Mouse (Mus musculus): Measurements from ENCODE around the gene Zscan22. TPM values are rescaled to one million over a fixed set of nuclear protein-coding genes. Genes with fewer than 3 reads are reported as not detected.
"Not testable (repeated sequence)": the region's sequence is repeated elsewhere in the genome, so short reads cannot be mapped to it uniquely, and the experiment has no call there.

Zscan22 gene
- polyA plus RNA-seq, 1 experiment from 2014 or later, result 13.8 TPM

DNA sequence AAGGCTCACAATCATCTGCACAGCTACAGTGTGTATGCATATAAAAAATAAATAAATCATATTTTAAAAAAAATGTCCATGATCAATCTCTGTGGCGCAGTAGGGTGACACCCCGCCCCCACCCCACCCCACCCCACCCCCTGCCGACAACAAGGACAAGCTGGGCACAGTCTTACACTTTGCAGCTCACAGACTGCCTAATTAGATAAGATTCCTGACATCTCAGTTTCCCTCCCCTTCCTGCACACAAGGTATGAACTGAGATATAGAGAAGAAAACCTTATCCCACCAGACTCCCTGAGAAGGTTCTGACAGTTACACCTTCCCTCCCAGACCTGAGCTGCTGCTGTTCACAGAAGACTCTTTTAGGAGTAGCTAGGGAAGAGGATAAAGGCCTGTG lies 37.2 kb downstream of the Zscan22 start:
- no peaks in the 10 kb centered on the region for H3K36me3 ChIP-seq
- WGBS, result 72% methylated on average over 3 of the region's 3 CpGs
- no peak overlapping the region for H3K4me3 ChIP-seq

DNA sequence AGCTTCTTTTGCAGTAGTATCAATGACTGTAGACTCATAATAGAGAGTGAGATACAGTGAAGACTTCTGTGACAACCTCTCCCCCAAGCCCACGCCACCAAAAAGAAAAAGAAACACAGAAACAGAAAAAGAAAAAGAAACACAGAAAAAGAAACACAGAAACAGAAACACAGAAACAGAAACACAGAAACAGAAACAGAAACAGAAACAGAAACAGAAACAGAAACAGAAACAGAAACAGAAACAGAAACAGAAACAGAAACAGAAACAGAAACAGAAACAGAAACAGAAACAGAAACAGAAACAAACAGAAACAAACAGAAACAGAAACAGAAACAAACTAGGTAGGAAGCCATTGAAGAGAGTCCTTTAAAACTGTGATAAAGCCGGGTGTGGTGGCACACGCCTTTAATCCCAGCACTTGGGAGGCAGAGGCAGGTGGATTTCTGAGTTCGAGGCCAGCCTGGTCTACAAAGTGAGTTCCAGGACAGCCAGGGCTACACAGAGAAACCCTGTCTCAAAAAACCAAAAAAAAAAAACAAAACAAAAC lies 39.7 kb downstream of the Zscan22 start:
- not testable (repeated sequence) for H3K36me3 ChIP-seq; H3K4me1 ChIP-seq; H3K4me3 ChIP-seq; H3K27me3 ChIP-seq; H3K9me3 ChIP-seq; H3K27ac ChIP-seq (replicated peaks); ATAC-seq (replicated peaks); H3K9ac ChIP-seq (replicated peaks); H3K4me2 ChIP-seq (replicated peaks)
- 77% methylated on average over 4 of the region's 4 CpGs for WGBS

More for the DNA sequence above, 37.2 kb downstream of the Zscan22 start:
- Histone ChIP-seq H3K9me3 (no peaks in the 10 kb centered on the region), H3K27ac (replicated peaks) (no peak overlapping the region), H3K4me2 (replicated peaks) (no peak overlapping the region), H3K9ac (replicated peaks) (no peak overlapping the region), H3K4me1 (no peaks in the 10 kb centered on the region), H3K27me3 (no peaks in the 10 kb centered on the region)
- ATAC-seq (replicated peaks), result no peak

DNA sequence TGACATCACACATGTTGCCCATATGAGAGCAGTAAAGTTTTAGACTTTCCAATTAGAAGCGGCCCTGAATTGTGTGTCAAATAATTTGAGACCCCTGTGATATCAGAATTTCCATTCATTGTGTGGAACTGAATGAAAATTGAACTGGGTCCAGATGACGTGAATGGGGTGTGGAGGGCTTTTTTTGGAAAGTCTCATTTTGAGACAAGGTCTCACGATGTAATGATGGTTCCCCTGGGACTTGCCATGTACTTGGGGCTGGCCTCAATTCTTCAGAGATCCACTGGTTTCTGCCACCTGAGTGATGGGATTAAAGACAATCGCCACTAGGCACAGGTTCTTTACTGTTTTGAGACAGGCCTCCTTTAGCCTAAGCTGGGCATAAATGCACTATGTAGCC lies 43.0 kb downstream of the Zscan22 start:
- no peak for ATAC-seq (replicated peaks)
- WGBS, result 81% methylated on average over 4 of the region's 4 CpGs
- no peaks in the 10 kb centered on the region for H3K4me1 ChIP-seq
- no peak overlapping the region for H3K9ac ChIP-seq (replicated peaks)
- H3K27me3 ChIP-seq, result no peaks in the 10 kb centered on the region
- H3K27ac ChIP-seq (replicated peaks), result no peak overlapping the region
- H3K4me3 ChIP-seq, result no peak overlapping the region
- no peaks in the 10 kb centered on the region for H3K36me3 ChIP-seq
- H3K9me3 ChIP-seq, result no peaks in the 10 kb centered on the region
- H3K4me2 ChIP-seq (replicated peaks), result no peak overlapping the region

- no peaks in the 10 kb centered on the region for H3K27me3 ChIP-seq
- no peak for ATAC-seq (replicated peaks)
- H3K4me2 ChIP-seq (replicated peaks), result no peak overlapping the region
- no peak overlapping the region for H3K4me3 ChIP-seq
- H3K9me3 ChIP-seq, result no peaks in the 10 kb centered on the region
- H3K9ac ChIP-seq (replicated peaks), result no peak overlapping the region
- H3K36me3 ChIP-seq, result no peaks in the 10 kb centered on the region
- no peaks in the 10 kb centered on the region for H3K4me1 ChIP-seq
- H3K27ac ChIP-seq (replicated peaks), result no peak overlapping the region
These were observed 45.9 kb downstream of the Zscan22 start for GRCm38 (mm10) chr7:12943488-12943887.

GRCm38 (mm10) chr7:12949032-12949871 lies 51.6 kb downstream of the Zscan22 start:
- H3K36me3 ChIP-seq, result no peaks in the 10 kb centered on the region
- ATAC-seq (replicated peaks), result peak; percentile 98
- 9% methylated on average over 35 of the region's 35 CpGs for WGBS
- peaks cover 13% of the 10 kb centered on the region for H3K4me1 ChIP-seq
- H3K4me2 ChIP-seq (replicated peaks), result peak overlapping the region; percentile 81
- H3K9ac ChIP-seq (replicated peaks), result peak overlapping the region; percentile 66
- peak overlapping the region; percentile 94 for H3K27ac ChIP-seq (replicated peaks)
- peak overlapping the region; percentile 45 for H3K4me3 ChIP-seq
- no peaks in the 10 kb centered on the region for H3K27me3 ChIP-seq
- no peaks in the 10 kb centered on the region for H3K9me3 ChIP-seq

DNA sequence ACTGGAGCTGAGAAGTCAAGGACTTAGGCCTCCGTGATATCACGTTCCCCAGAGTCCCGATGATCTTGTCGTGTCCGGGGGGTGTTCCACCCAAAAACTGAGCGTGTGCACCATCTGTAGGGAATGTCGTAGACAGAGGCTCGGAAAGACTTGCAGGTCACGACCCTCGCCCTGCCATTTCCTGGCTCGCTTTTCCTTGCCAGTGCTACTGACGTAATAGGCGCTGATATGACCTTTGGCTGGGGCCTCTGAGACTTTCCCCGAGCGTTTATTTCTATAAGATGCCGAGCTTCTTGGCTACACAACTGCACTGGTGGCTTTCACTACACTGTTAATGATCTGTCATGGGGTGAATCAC lies 52.2 kb downstream of the Zscan22 start:
- peaks cover 13% of the 10 kb centered on the region for H3K4me1 ChIP-seq
- H3K4me2 ChIP-seq (replicated peaks), result peak overlapping the region; percentile 81
- H3K4me3 ChIP-seq, result peak overlapping the region; percentile 45
- no peaks in the 10 kb centered on the region for H3K27me3 ChIP-seq
- H3K9me3 ChIP-seq, result no peaks in the 10 kb centered on the region
- H3K27ac ChIP-seq (replicated peaks), result peak overlapping the region; percentile 94
- peak overlapping the region; percentile 66 for H3K9ac ChIP-seq (replicated peaks)
- ATAC-seq (replicated peaks), result peak; percentile 21
- 11% methylated on average over 16 of the region's 16 CpGs for WGBS
- H3K36me3 ChIP-seq, result no peaks in the 10 kb centered on the region

GRCm38 (mm10) chr7:12954896-12955295 lies 57.3 kb downstream of the Zscan22 start:
- Histone ChIP-seq H3K4me1 (peaks cover 7% of the 10 kb centered on the region), H3K9me3 (no peaks in the 10 kb centered on the region), H3K27me3 (no peaks in the 10 kb centered on the region), H3K9ac (replicated peaks) (no peak overlapping the region), H3K27ac (replicated peaks) (no peak overlapping the region), H3K4me3 (no peak overlapping the region), H3K4me2 (replicated peaks) (no peak overlapping the region), H3K36me3 (no peaks in the 10 kb centered on the region)
- no peak for ATAC-seq (replicated peaks)
- 59% methylated on average over 3 of the region's 3 CpGs for WGBS

GRCm38 (mm10) chr7:12957511-12957910 lies 59.9 kb downstream of the Zscan22 start:
- no peaks in the 10 kb centered on the region for H3K9me3 ChIP-seq
- H3K27ac ChIP-seq (replicated peaks), result no peak overlapping the region
- H3K4me1 ChIP-seq, result no peaks in the 10 kb centered on the region
- WGBS, result 68% methylated on average over 5 of the region's 5 CpGs
- no peaks in the 10 kb centered on the region for H3K36me3 ChIP-seq
- ATAC-seq (replicated peaks), result no peak
- H3K4me3 ChIP-seq, result no peak overlapping the region
- no peaks in the 10 kb centered on the region for H3K27me3 ChIP-seq
- no peak overlapping the region for H3K4me2 ChIP-seq (replicated peaks)
- no peak overlapping the region for H3K9ac ChIP-seq (replicated peaks)

Other genes with a start within 250 kb of the Zscan22 start
- not detected in 2 replicates for gene Vmn2r55, start 212.8 kb upstream of the Zscan22 start, polyA plus RNA-seq (2015; fragmentation: Nextera tagmentation; extraction: Ambion mirVana)
- 0.03 TPM in 1 of 2 replicates, not detected in the other for gene Vmn2r56, start 162.8 kb upstream of the Zscan22 start, polyA plus RNA-seq (2015; fragmentation: Nextera tagmentation; extraction: Ambion mirVana)
- gene Zscan18, start 94.2 kb upstream of the Zscan22 start, polyA plus RNA-seq (2015; fragmentation: Nextera tagmentation; extraction: Ambion mirVana), result 21.3 and 22.7 TPM in 2 replicates
- 28.9 and 30.2 TPM in 2 replicates for gene Zfp329, start 79.0 kb upstream of the Zscan22 start, polyA plus RNA-seq (2015; fragmentation: Nextera tagmentation; extraction: Ambion mirVana)
- gene Zfp110, start 63.1 kb upstream of the Zscan22 start, polyA plus RNA-seq (2015; fragmentation: Nextera tagmentation; extraction: Ambion mirVana), result 40.2 and 44.1 TPM in 2 replicates
- 8.0 and 8.8 TPM in 2 replicates for gene Zfp128, start 16.6 kb upstream of the Zscan22 start, polyA plus RNA-seq (2015; fragmentation: Nextera tagmentation; extraction: Ambion mirVana)
- 659 and 698 TPM in 2 replicates for gene Rps5, start 24.5 kb downstream of the Zscan22 start, polyA plus RNA-seq (2015; fragmentation: Nextera tagmentation; extraction: Ambion mirVana)
- gene Rnf225, start 29.6 kb downstream of the Zscan22 start, polyA plus RNA-seq (2015; fragmentation: Nextera tagmentation; extraction: Ambion mirVana), result 0.61 and 0.84 TPM in 2 replicates
- 15.9 TPM in 2 replicates for gene Zfp324, start 68.0 kb downstream of the Zscan22 start, polyA plus RNA-seq (2015; fragmentation: Nextera tagmentation; extraction: Ambion mirVana)
- gene Zfp446, start 80.0 kb downstream of the Zscan22 start, polyA plus RNA-seq (2015; fragmentation: Nextera tagmentation; extraction: Ambion mirVana), result 11.7 and 12.5 TPM in 2 replicates
- gene Slc27a5, start 100.4 kb downstream of the Zscan22 start, polyA plus RNA-seq (2015; fragmentation: Nextera tagmentation; extraction: Ambion mirVana), result 0.20 and 0.50 TPM in 2 replicates
- gene Trim28, start 101.3 kb downstream of the Zscan22 start, polyA plus RNA-seq (2015; fragmentation: Nextera tagmentation; extraction: Ambion mirVana), result 252 and 278 TPM in 2 replicates
- 40.4 and 44.2 TPM in 2 replicates for gene Zbtb45, start 112.2 kb downstream of the Zscan22 start, polyA plus RNA-seq (2015; fragmentation: Nextera tagmentation; extraction: Ambion mirVana)
- gene Chmp2a, start 137.0 kb downstream of the Zscan22 start, polyA plus RNA-seq (2015; fragmentation: Nextera tagmentation; extraction: Ambion mirVana), result 180 and 184 TPM in 2 replicates
- gene Ube2m, start 140.5 kb downstream of the Zscan22 start, polyA plus RNA-seq (2015; fragmentation: Nextera tagmentation; extraction: Ambion mirVana), result 118 and 131 TPM in 2 replicates
- 7.9 and 8.7 TPM in 2 replicates for gene Mzf1, start 156.9 kb downstream of the Zscan22 start, polyA plus RNA-seq (2015; fragmentation: Nextera tagmentation; extraction: Ambion mirVana)
- gene Vmn1r85, start 197.4 kb downstream of the Zscan22 start, polyA plus RNA-seq (2015; fragmentation: Nextera tagmentation; extraction: Ambion mirVana), result 0.04 and 0.06 TPM in 2 replicates
- gene Vmn1r86, start 222.1 kb downstream of the Zscan22 start, polyA plus RNA-seq (2015; fragmentation: Nextera tagmentation; extraction: Ambion mirVana), result not detected in 2 replicates
- gene Vmn1r87, start 242.3 kb downstream of the Zscan22 start, polyA plus RNA-seq (2015; fragmentation: Nextera tagmentation; extraction: Ambion mirVana), result not detected in 2 replicates

All from forebrain, embryonic 15.5 days (tissue).